Mouse (Mus musculus) heart, postnatal 36 days (tissue): Measurements from ENCODE around the gene Necab2. TPM values are rescaled to one million over a fixed set of nuclear protein-coding genes. Genes with fewer than 3 reads are reported as not detected.

Source experiments
- DNase-seq, 2 experiments: peaks; one replicate each; pipeline ENCODE4 v3.0.0; 2021 to 2022
- intact Hi-C: fragments of 180-260 bp; cut with DNase I; formaldehyde crosslinking; loops from one replicate; pipeline ENCODE4 v1.15.1; 2025
- total RNA-seq, 2 experiments: library from RNA; stranded (reverse); gene quantifications; 2 replicates each; pipeline ENCODE4 v1.2.3; 2021

The Necab2 gene
- total RNA-seq, 2 experiments from 2014 or later, result not detected

DNA sequence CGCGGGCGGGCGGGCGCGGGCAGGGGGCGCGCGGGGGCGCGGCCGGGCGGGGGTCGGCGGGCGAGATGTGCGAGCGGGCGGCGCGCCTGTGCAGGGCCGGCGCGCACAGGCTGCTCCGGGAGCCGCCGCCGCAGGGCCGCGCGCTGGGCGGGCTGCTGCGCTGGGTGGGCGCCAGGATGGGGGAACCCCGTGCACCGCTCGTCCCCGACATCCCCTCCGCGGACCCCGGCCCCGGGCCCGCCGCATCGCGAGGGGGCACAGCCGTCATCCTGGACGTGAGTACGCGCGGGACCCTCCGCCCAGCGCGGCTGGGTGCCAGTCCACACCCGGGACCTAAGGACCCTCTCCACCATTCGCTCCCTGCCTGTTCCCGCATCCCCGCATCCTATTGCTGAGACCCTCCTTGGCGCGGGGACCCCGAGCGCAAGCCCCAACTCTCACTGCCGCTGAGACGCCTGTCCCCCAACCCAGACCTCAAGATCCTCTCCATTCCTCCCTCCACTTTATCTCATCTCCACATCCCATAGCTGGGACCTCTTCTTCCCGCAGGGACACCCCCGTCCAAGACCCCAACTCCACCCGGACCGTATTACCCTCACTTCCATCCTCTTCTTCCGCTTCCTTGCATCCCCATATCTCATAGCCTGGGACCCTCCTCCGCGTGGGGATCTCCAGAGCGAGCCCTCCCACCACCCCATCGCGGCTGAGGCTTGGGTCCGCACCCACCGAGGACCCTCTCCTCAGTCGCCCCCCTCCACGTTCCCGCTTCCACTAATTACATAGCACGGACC lies 666 bp downstream of the Necab2 start:
- intact Hi-C loops, result loop anchor here (1.0 to 5.0 kb wide), 2 partner anchors 50 to 230 kb away; no protein-coding TSS in a partner anchor
- no peak for DNase-seq

DNA sequence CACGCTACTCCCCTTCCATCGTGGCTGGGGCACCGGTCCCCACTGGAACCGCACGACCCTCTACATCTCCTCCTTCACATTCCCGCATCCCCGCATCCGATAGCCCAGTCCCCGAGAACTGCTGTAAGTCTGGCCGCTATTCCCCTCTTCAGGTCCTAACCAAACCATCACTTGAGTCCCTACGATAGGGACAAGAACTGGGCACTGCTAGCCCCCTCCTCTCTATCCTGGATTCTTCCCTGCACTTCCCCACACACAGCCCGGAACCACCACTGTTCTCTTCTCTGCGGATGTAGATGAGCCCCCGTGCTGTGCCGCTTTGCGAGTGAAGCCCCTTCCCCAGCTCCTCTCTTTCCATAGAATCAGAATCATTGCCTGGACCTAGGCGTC lies 1.3 kb downstream of the Necab2 start:
- intact Hi-C loops, result loop anchor here (5.0 kb wide), 1 partner anchor 230 kb away; no protein-coding TSS in a partner anchor
- DNase-seq, result no peak

DNA sequence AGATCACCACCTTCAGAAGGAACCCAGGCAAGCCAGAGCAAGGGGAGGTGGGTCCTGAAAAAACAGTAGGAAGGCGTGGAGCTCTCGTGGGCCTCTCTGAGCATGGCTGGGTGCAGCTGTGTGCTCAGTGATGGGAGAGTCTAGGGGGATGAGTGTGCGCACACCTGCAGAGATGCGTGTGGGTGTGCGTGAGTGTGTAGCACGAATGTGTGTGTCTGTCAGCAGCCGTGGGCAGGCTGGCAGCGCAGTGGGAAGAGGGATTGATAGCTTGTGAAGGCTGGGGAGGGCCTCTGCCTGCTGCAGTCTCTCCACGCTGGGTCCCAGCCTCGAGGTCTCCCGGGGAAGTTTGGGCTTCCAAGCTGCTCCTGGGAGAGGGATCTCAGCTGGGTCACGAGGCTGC lies 3.1 kb downstream of the Necab2 start:
- intact Hi-C loops, result loop anchor here (5.0 kb wide), 1 partner anchor 228 kb away; no protein-coding TSS in a partner anchor

DNA sequence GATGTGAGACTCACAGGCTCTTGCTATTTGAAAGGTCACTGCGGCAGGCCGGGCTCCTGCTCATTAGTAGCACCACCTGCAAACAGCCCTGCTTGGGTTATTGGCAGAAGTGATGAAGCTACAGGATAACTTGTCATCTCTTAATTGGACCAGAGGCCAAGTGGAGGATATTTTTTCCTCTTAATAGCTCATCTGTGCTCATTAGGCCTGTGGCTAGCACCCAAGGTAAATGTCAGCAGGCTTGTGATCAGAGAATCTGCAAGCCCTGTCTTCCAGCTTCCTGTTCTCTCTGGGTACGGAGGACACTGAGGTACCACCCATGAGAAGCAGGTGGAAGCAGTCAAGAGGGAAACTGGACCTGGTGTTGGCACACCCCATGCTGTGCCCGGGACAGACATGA lies 4.6 kb downstream of the Necab2 start:
- DNase-seq, result no peak
- intact Hi-C loops, result no loop called here

More for the DNA sequence above, 3.1 kb downstream of the Necab2 start:
- DNase-seq, result no peak

DNA sequence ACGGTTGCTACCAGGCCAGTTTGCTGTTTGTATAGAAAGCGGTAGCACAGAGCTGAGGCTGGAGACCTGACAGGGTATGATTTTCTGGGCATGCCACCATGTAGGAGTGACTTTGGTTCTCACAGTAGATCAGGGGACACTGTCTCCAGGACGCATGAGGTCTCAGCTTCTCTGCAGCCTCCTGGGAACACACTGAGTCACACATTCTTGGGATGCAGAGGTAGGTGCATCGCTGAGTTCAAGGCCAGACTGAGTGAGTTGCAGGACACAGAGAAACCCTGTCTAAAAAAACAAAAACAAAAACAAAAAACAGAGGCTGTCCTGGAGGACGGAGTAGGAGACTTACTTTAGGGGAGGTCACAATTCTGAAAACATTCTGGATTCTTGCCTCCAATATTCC lies 6.4 kb downstream of the Necab2 start:
- intact Hi-C loops, result no loop called here
- no peak for DNase-seq

DNA sequence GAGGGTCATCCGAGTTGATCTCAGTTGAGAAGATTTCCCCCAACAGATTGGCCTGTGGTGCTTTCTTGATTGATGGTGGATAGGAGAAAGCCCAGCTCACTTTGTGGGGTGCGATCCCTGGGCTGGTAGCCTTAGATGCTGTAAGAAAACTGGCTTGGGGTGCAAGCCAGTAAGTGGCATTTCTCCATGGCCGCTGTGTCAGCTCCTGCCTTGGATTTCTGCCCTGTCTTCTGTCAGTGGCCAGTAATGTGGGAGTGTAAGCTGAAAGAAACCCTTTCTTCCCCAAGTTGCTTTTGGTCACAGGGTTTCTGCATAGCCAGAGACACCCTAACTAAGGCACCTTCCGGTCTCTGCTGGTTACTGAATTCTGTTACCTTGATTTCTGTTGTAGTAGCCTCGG lies 9.5 kb downstream of the Necab2 start:
- intact Hi-C loops, result no loop called here
- no peak for DNase-seq

DNA sequence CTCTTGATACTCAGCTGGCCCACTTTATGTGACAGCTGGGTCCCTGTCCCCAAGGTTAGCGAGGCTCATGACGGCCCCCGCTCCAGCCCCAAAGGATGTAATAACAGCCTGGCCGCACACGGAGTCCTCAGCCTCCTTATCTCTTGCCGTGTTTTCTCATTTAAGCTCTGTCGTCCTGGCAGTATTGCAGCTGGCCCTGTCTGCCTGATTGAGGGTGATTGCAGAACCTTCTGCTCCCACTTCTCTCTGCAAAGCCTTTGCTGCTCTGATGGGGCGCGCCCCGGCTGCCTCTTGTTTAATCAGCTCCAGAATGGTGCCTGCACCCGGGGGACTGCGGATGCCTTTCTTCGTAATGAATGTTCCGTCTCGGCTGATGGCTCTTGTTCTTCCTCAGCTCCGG lies 13.2 kb downstream of the Necab2 start:
- DNase-seq, result peak in 1 of 2 experiments; percentile 31
- intact Hi-C loops, result no loop called here

DNA sequence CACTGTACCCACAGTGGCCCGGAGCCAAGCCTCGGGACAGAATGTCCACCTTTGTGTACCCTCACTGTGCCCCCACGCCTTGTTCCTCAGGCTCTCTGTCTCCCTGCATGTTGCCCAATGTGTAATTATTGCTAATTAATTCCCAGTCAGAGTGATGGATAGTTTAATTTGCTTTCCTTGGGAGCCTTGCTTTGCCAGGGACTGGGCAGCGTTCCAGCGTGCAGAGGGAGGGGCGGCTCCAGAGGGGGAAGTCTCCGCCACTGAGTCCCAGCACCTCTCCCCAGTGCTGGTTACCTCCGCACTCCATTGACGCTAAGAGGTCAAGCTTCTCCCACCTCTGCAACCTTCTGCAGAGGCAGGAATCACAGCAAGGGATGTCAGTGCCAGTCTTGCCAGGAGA lies 14.8 kb downstream of the Necab2 start:
- no peak for DNase-seq
- intact Hi-C loops, result no loop called here

DNA sequence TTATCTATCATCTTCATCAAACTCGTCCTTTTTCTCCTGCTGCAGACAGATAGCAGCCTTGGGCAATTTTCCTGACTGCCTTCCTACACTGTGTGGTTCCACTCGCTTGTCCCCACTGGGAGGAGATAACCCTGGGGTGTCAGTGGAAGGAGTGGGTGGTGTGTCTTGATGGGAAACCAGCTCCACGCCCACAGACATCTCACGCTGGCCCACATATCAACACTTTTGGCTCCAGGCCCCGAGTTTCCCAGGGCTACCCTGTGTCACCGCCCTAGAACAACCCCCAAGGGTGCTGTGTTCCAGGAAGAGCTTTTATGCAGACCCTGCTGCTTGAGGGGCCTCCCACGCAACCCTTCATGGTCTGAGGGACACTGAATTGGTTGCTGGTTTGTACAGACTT lies 17.2 kb downstream of the Necab2 start:
- intact Hi-C loops, result no loop called here
- no peak for DNase-seq

DNA sequence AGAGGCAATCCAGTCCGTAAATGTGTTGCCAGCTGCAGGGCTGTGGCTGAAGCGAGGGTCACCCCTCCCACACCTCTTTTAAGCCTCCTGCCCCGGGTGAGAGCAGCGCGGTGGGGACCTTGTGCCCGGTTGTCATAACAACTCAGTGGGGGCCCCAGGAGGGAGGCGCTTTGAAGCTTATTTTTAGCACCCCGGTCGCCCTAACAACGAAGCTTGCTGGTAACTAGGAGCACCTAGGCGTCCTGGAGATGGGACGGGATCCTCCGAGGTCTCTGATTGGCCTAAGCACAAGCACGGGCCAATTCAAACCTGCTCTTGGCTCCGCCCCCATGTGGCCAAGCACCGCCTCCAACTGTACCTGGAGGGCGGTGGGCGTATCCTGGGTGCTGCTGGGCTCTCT lies 19.6 kb downstream of the Necab2 start:
- DNase-seq, result no peak
- intact Hi-C loops, result no loop called here

DNA sequence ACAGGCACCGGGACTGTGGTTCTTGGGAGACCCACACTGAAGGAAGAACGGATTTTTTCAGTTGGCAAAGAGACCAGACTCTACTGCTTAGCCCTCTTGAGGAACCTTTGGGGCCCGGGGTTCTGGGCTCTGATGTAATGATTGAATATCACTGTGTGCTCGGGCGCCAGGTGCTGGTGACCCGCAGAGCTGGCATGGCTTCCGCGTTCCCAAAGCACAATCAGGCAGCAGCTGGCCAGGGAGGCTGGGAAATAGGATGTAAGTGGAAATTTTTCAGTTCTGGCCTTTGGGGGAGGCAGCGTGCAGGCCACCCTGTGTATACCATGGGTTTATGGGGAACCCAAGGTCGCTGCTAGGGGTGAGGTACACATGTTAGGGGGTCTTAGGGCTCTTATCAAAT lies 20.3 kb downstream of the Necab2 start:
- intact Hi-C loops, result no loop called here
- no peak for DNase-seq

DNA sequence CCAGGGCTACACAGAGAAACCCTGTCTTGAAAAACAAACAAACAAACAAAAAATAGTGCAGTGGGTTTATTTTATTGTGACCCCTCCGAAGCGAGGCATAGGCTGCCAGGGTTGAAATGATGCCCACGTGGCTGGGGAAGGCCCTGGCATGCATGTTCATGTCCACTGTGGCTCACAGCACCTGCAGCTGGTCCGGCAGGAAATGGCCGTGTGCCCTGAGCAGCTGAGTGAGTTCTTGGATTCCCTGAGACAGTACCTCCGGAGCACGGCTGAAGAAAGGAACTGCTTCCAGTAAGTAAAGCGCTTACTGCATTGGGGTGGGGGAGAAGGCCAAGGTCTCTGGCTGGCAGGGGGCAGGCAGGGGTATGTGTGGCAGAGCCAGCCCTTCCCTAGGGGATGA lies 21.6 kb downstream of the Necab2 start:
- no peak for DNase-seq
- intact Hi-C loops, result no loop called here

DNA sequence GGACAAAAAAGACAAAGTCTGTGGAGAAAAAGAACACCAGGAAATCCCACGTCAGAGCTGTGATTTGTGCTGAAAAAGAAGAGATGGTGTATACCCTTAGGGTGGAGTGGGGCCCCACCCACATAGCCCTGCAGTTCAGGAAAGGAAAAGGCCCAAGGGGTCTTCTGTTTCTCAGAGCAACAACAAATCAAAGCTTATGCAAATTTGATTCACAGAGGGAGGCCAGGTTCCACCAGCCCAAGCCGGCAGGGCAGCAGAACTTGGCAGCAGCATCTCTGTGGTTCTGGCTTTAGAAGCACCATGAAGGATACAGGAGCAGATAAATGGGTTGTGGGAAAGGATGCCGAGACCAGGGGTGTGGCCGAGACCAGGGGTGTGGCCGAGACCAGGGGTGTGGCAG lies 32.2 kb downstream of the Necab2 start:
- intact Hi-C loops, result no loop called here
- DNase-seq, result no peak

DNA sequence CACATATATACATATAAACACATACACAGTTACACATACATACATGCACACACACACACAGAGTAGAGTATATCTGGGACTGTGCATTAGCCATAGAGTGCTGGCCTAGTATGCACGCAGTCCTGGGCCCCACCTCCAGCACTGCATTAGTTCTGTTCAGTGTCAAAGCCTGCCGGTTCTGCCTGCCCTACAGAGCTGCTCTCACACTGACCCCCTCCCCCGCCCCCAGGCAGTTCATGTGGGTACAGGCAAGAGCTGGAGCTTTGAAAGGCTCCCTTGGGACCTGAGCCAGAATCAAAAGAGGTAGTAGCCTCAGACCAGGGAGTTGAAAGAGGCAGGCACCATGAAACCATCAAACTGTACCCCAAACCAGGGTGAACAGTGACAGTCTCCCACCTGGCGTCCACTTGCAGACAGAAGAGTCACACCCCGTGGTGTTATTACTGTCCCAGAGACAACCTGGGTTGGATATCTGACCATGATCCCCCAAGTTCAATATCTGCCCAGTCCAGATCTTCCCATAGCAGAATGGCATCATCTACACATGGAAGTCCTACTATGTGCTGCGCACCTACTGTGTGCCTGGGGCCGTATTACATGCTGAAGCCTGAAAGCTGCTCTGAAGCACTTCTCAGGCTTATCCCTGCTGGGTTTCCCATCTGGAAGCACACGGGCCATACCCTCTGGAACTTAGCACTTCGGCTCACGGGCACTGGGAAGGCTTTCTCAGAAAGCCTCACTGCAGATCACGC lies 37.8 kb downstream of the Necab2 start:
- no peak for DNase-seq
- intact Hi-C loops, result no loop called here

DNA sequence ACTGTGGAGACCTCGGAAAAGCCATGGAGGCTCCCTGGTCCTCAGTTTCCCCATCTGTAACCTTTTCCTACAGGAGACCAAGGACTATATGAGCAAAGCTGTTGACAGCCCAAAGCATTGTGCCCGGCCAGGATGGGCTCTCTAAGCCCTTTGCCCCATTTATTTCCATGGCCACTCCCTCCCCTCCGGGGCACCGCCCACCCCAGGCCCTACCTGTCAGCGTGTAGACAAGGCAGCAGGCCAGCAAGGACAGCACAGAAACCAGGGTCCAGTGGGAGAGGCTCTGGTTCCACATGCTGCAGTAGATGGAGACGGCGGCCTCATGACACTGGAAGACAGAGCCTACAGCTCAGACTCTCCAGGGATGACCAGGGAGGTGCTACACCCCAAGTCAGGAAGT lies 40.6 kb downstream of the Necab2 start:
- DNase-seq, result no peak
- intact Hi-C loops, result no loop called here

DNA sequence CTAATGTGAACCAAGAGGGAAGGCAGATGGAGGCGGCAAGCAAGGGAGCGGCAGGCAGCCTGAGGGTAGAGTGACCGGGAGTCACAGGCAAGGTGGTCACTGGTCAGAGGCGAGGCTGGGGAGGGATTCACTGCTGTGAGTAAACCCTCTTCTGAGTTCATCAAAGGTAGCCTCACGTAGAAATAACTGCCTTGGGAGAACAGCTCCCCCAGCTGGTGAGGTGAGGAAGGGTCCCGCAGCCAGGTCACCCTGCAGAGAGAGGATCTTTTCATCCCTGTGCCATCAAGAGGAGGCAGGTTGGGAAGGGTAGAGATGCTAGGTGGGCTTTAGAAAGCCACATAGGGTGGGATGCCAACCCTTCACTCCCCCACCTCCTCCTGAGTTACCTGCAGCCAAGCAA lies 50.3 kb downstream of the Necab2 start:
- DNase-seq, result peak; percentile 35 to 63
- intact Hi-C loops, result loop anchor here (1.0 kb wide), 2 partner anchors 51 to 85 kb away; partner anchors contain the start of gene Necab2

DNA sequence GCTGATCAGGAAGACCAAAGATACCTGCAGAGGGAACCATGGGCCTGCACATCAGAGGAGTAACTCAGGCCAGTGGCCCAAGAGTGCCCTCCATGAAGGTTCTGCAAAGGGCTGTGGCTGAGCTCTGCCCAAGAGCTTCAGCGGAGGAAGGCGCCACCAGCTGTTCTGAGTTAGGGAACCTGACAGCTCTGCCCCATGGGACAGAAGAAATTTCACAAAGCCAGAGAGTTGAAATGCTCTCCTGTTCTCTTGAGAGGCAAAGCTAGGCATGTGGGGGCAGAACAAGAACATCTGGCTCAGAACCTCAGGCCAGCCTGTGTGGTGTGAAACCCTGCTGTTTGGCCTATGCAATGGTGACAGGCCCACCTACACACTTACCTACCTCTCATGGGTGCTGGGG lies 53.3 kb downstream of the Necab2 start:
- intact Hi-C loops, result no loop called here
- no peak for DNase-seq

DNA sequence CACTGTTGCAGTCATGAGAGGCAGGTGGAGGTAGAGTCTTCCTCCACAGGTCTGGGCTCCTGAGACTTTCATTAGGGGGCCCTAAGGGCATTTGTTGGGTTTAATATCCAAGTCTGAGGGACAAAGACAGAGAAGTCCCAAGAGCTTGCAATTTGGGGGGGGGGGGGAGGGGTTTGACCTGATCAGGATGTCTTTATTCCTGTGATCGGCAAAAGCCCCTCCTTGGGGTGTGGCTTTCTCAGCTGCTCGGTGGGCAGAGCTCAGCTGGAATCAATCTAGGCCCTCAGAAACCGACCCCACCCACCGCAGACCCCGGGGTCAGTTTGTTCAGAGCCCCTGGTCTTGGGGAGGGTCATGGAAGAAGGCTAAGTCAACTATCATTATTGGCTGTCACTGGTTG lies 55.1 kb downstream of the Necab2 start, which contains the start of gene Slc38a8:
Gene Slc38a8, minus strand, starts transcription at position 101 of the 400 bp plus-strand sequence.
- intact Hi-C loops, result no loop called here
- DNase-seq, result no peak

DNA sequence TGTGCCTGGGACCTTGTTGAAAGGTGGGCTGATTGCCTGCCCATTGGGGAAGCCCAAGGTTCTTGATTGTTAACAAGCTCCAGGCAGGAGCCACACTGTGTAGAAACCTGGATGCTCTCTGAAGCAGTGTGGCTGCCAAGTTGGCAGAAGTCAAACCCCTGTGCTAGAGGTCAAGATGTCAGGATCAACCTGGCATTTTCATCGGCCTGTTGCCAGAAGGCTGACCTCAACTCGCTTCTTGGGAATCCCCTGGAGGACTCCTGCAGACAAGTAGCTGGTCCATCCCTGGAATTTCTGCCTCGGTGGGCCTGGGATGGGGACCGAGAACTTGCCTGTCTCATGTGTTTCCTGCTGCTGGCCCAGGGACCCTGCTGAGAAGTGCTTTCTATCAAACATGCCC lies 55.6 kb downstream of the Necab2 start:
- intact Hi-C loops, result no loop called here
- no peak for DNase-seq

DNA sequence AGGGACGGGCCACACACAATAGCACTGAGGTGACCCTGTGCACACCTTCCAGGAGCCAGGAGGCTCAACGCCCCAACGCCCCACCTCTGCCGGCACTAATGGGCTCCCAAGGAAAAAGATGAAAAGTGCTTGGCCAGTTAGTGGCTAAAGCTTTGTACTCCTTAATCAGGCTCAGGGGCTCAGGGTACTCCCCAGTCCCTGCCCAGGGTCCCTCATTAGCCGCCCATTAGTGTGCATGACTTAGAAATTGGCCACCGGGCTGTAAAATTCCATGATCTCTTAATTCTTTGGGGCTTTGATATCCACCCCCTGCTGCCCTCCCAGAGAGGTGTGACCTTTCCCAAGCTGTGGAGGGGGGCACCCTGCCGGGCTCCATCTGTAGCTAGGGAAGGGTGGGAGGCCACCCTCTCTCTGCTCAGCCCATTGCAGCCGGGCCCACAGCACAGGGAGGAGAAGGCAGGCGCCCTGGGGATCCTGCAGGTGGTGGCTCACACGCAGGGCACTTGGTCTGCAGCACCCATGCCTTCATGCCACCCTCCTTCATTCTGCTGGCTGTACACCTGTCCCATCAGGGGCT lies 56.8 kb downstream of the Necab2 start:
- DNase-seq, result no peak
- intact Hi-C loops, result no loop called here

DNA sequence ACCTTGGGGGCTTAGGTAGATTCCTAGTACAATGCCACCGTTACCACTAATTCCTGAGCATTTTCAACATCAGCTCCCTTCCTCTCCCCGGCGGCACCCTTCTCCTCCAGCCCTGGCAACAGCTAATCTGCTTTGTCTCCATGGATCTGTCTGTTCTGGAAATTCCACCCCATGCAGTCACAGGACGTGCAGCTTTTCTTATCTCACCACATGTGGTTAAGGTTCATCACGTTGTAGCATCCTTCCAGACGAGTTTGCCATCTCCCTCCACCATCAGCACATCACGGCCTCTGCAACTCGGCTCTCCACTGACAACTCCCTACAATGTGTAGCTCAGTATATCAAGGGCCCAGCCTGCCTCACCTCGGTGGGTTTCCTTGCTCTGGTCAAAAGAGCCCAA lies 59.0 kb downstream of the Necab2 start:
- intact Hi-C loops, result no loop called here
- DNase-seq, result no peak

DNA sequence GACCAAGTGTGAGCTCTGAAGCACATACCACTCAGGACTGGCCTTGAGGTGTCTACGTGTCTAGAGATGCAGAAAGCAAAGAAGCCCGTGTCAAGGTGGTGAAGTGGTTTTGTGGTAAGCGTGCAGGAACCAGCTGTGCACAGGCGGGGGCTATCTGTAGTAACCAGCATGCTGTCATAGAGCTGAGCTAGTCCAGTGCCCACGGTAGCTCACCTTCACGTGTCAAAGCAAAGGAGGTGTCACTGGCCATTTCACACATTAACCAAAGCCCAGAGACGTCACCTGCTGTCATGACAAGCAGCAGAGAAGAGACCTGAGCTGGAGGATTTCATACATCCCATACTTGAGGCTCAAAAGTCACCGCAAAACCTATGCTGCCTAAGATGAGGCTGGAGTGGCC lies 59.6 kb downstream of the Necab2 start:
- intact Hi-C loops, result no loop called here

More for the DNA sequence above, 59.6 kb downstream of the Necab2 start:
- DNase-seq, result no peak
